Mouse (Mus musculus) hindbrain, embryonic 12.5 days (tissue): ENCODE measurements around the gene Lmod1. TPM values are rescaled to one million over a fixed set of nuclear protein-coding genes. Genes with fewer than 3 reads are reported as not detected.
"Not testable (repeated sequence)": the region's sequence is repeated elsewhere in the genome, so short reads cannot be mapped to it uniquely, and the experiment has no call there.

Source experiments
- ATAC-seq: fragments of 200-750 bp; cut with Nextera tagmentation; 2 replicates; pipeline ENCODE4 v1.8.0; 2017; ENCODE audit warnings: moderate TSS enrichment; ENCODE audit not compliant: low FRiP score
- H3K27ac ChIP-seq: fragments of 300-500 bp; sonication (generic); 2 replicates; pipeline ENCODE4 v1.5.1; 2016; ENCODE audit warnings: mild to moderate bottlenecking
- H3K27me3 ChIP-seq: fragments of 300-500 bp; sonication (generic); 2 replicates; pipeline ENCODE4 v1.6.1; 2016; ENCODE audit warnings: mild to moderate bottlenecking
- H3K36me3 ChIP-seq: fragments of 300-500 bp; sonication (generic); 2 replicates; pipeline ENCODE4 v1.6.1; 2016; ENCODE audit warnings: mild to moderate bottlenecking
- H3K4me1 ChIP-seq: fragments of 300-500 bp; sonication (generic); 2 replicates; pipeline ENCODE4 v1.6.1; 2016
- H3K4me2 ChIP-seq: fragments of 300-500 bp; sonication (generic); replicated peaks from 2 replicates; pipeline ENCODE4 v1.6.1; 2016; ENCODE audit warnings: mild to moderate bottlenecking
- H3K4me3 ChIP-seq: fragments of 300-500 bp; sonication (generic); 2 replicates; pipeline ENCODE4 v1.5.1; 2016; ENCODE audit warnings: mild to moderate bottlenecking
- H3K9ac ChIP-seq: fragments of 300-500 bp; sonication (generic); 2 replicates; pipeline ENCODE4 v1.6.1; 2016; ENCODE audit warnings: mild to moderate bottlenecking, moderate library complexity
- H3K9me3 ChIP-seq: fragments of 300-500 bp; sonication (generic); replicated peaks from 2 replicates; pipeline ENCODE4 v1.6.1; 2016; ENCODE audit warnings: mild to moderate bottlenecking
- WGBS: fragments of 180-500 bp; shearing (Covaris S2); methylation state at CpG from one replicate; pipeline ENCODE4 v1.1.7; 2016; 5-methylcytosine and 5-hydroxymethylcytosine counted together
- polyA plus RNA-seq: library from polyadenylated mRNA; unstranded; fragments of >200 nt; fragmentation: Nextera tagmentation; extraction: Ambion mirVana; gene quantifications from 2 replicates; pipeline ENCODE4 v1.2.1, GENCODE M21; 2016

Gene Lmod1
- polyA plus RNA-seq, 1 experiment from 2014 or later = 0.44 TPM

GRCm38 (mm10) chr1:135380071-135380991, 55.7 kb downstream of the Lmod1 start:
- no peaks in the 10 kb centered on the region for H3K9me3 ChIP-seq
- H3K4me2 ChIP-seq = no peak overlapping the region
- WGBS = 76% methylated on average over 15 of the region's 15 CpGs
- no peak overlapping the region for H3K9ac ChIP-seq
- H3K36me3 ChIP-seq = peaks cover 34% of the 10 kb centered on the region
- no peaks in the 10 kb centered on the region for H3K27me3 ChIP-seq
- H3K4me1 ChIP-seq = peaks cover 2% of the 10 kb centered on the region
- ATAC-seq = no peak
- no peak overlapping the region for H3K4me3 ChIP-seq
- no peak overlapping the region; the same call in 1 of the 2 replicates for H3K27ac ChIP-seq

- not testable (repeated sequence) for H3K4me1 ChIP-seq, ATAC-seq, H3K4me2 ChIP-seq, H3K9ac ChIP-seq, H3K4me3 ChIP-seq, H3K27me3 ChIP-seq, H3K9me3 ChIP-seq, H3K27ac ChIP-seq
- 58% methylated on average over 6 of the region's 6 CpGs for WGBS
- peaks cover 46% of the 10 kb centered on the region for H3K36me3 ChIP-seq
Measured at GRCm38 (mm10) chr1:135381560-135381959, 57.0 kb downstream of the Lmod1 start.

- H3K4me3 ChIP-seq = no peak overlapping the region
- no peaks in the 10 kb centered on the region for H3K27me3 ChIP-seq
- no peaks in the 10 kb centered on the region; the same call in 1 of the 2 replicates for H3K4me1 ChIP-seq
- H3K9ac ChIP-seq = no peak overlapping the region
- 98% methylated on average over 5 of the region's 5 CpGs for WGBS
- H3K9me3 ChIP-seq = no peaks in the 10 kb centered on the region
- no peak overlapping the region for H3K27ac ChIP-seq
- H3K4me2 ChIP-seq = no peak overlapping the region
- ATAC-seq = no peak
- peaks cover 71% of the 10 kb centered on the region for H3K36me3 ChIP-seq
Measured at GRCm38 (mm10) chr1:135384171-135384570, 59.6 kb downstream of the Lmod1 start.

GRCm38 (mm10) chr1:135385161-135385560, 60.6 kb downstream of the Lmod1 start:
- Histone ChIP-seq H3K36me3 (peaks cover 79% of the 10 kb centered on the region), H3K27ac (no peak overlapping the region), H3K4me3 (no peak overlapping the region), H3K9me3 (no peaks in the 10 kb centered on the region), H3K4me1 (no peaks in the 10 kb centered on the region; the same call in 1 of the 2 replicates), H3K4me2 (no peak overlapping the region), H3K9ac (no peak overlapping the region), H3K27me3 (no peaks in the 10 kb centered on the region)
- WGBS = 98% methylated on average over 9 of the region's 9 CpGs
- no peak for ATAC-seq

GRCm38 (mm10) chr1:135399466-135399865, 74.9 kb downstream of the Lmod1 start:
- Histone ChIP-seq H3K27me3 (no peaks in the 10 kb centered on the region), H3K4me3 (no peak overlapping the region), H3K9me3 (no peaks in the 10 kb centered on the region), H3K4me1 (no peaks in the 10 kb centered on the region), H3K27ac (no peak overlapping the region), H3K9ac (no peak overlapping the region), H3K36me3 (peaks cover 86% of the 10 kb centered on the region), H3K4me2 (no peak overlapping the region)
- ATAC-seq = no peak
- 96% methylated on average over 5 of the region's 5 CpGs for WGBS

GRCm38 (mm10) chr1:135401452-135402110, 77.0 kb downstream of the Lmod1 start:
- no peak for ATAC-seq
- no peaks in the 10 kb centered on the region for H3K27me3 ChIP-seq

GRCm38 (mm10) chr1:135405356-135405755, 80.7 kb downstream of the Lmod1 start:
- WGBS = 90% methylated on average over 7 of the region's 7 CpGs
- H3K36me3 ChIP-seq = peaks cover 91% of the 10 kb centered on the region
- ATAC-seq = no peak

More at GRCm38 (mm10) chr1:135401452-135402110, 77.0 kb downstream of the Lmod1 start:
- Histone ChIP-seq H3K9ac (no peak overlapping the region), H3K27ac (no peak overlapping the region), H3K36me3 (peaks cover 90% of the 10 kb centered on the region), H3K4me1 (no peaks in the 10 kb centered on the region), H3K4me3 (no peak overlapping the region), H3K9me3 (no peaks in the 10 kb centered on the region), H3K4me2 (no peak overlapping the region)
- 94% methylated on average over 3 of the region's 3 CpGs for WGBS

GRCm38 (mm10) chr1:135408973-135409372, 84.4 kb downstream of the Lmod1 start:
- Histone ChIP-seq H3K36me3 (peaks cover 85% of the 10 kb centered on the region), H3K4me2 (no peak overlapping the region), H3K9ac (no peak overlapping the region), H3K27me3 (no peaks in the 10 kb centered on the region), H3K4me1 (no peaks in the 10 kb centered on the region), H3K9me3 (no peaks in the 10 kb centered on the region), H3K27ac (no peak overlapping the region), H3K4me3 (no peak overlapping the region)
- WGBS = 98% methylated on average over 4 of the region's 4 CpGs
- no peak for ATAC-seq

More at GRCm38 (mm10) chr1:135405356-135405755, 80.7 kb downstream of the Lmod1 start:
- H3K27ac ChIP-seq = no peak overlapping the region
- H3K9ac ChIP-seq = no peak overlapping the region
- no peak overlapping the region for H3K4me3 ChIP-seq
- no peaks in the 10 kb centered on the region for H3K4me1 ChIP-seq
- no peaks in the 10 kb centered on the region for H3K9me3 ChIP-seq
- H3K27me3 ChIP-seq = no peaks in the 10 kb centered on the region
- H3K4me2 ChIP-seq = no peak overlapping the region

GRCm38 (mm10) chr1:135410967-135411366, 86.4 kb downstream of the Lmod1 start:
- no peaks in the 10 kb centered on the region for H3K9me3 ChIP-seq
- H3K36me3 ChIP-seq = peaks cover 86% of the 10 kb centered on the region
- no peak overlapping the region for H3K9ac ChIP-seq
- ATAC-seq = no peak
- H3K4me2 ChIP-seq = no peak overlapping the region
- no peak overlapping the region for H3K4me3 ChIP-seq
- no peaks in the 10 kb centered on the region for H3K4me1 ChIP-seq
- no peak overlapping the region for H3K27ac ChIP-seq
- no peaks in the 10 kb centered on the region for H3K27me3 ChIP-seq
- 89% methylated on average over 2 of the region's 2 CpGs for WGBS

- Histone ChIP-seq H3K4me1 (no peaks in the 10 kb centered on the region), H3K27me3 (no peaks in the 10 kb centered on the region), H3K9ac (no peak overlapping the region), H3K4me3 (no peak overlapping the region), H3K9me3 (no peaks in the 10 kb centered on the region), H3K36me3 (peaks cover 87% of the 10 kb centered on the region), H3K27ac (no peak overlapping the region), H3K4me2 (no peak overlapping the region)
- no peak for ATAC-seq
- WGBS = 86% methylated on average over 4 of the region's 4 CpGs
Measured at GRCm38 (mm10) chr1:135412130-135412529, 87.5 kb downstream of the Lmod1 start.

- no peak overlapping the region for H3K4me2 ChIP-seq
- no peaks in the 10 kb centered on the region for H3K9me3 ChIP-seq
- ATAC-seq = no peak
- no peak overlapping the region for H3K27ac ChIP-seq
- H3K27me3 ChIP-seq = no peaks in the 10 kb centered on the region
- peaks cover 89% of the 10 kb centered on the region for H3K36me3 ChIP-seq
- no peak overlapping the region for H3K4me3 ChIP-seq
- H3K9ac ChIP-seq = no peak overlapping the region
- no peaks in the 10 kb centered on the region for H3K4me1 ChIP-seq
Measured at GRCm38 (mm10) chr1:135413996-135414395, 89.4 kb downstream of the Lmod1 start.
